In genomic region chr13:111685751-111686462, GRCm38 (mm10) we compare ENCODE assay signal across 7 mouse cellular contexts. TPM values are rescaled to one million over a fixed set of nuclear protein-coding genes. Genes with fewer than 3 reads are reported as not detected.
DNase-seq lines count a peak whose midpoint lies in the region; ATAC-seq and TF ChIP-seq lines count a peak whose summit lies in the region.

No protein-coding gene starts in this region.

- H3K4me2 ChIP-seq in intestine, postnatal 0 days (replicated peaks; ENCODE audit: low read depth): peak overlapping the region; percentile 82
- H3K4me2 ChIP-seq in midbrain, embryonic 11.5 days: peak overlapping the region; percentile 76

- peak overlapping the region; percentile 94 for H3K9ac ChIP-seq in intestine, postnatal 0 days (ENCODE audit: low read depth, low read length)
- peak overlapping the region; percentile 98 for H3K9ac ChIP-seq in midbrain, embryonic 11.5 days (ENCODE audit: low read length)

- peak; percentile 98 for ATAC-seq in intestine, postnatal 0 days
- ATAC-seq in midbrain, embryonic 11.5 days (ENCODE audit: low FRiP score): peak; percentile 96

- H3K4me1 ChIP-seq in intestine, postnatal 0 days (replicated peaks; ENCODE audit: control insufficient read depth, insufficient read depth, low read length): no peaks in the 10 kb centered on the region
- H3K4me1 ChIP-seq in midbrain, embryonic 11.5 days (ENCODE audit: control insufficient read depth, insufficient read depth, low read length): peaks cover 7% of the 10 kb centered on the region; the same call in 1 of the 2 replicates

- no peak for TF ChIP-seq CTCF in intestine, postnatal 0 days (IDR thresholded peaks at IDR 0.05; ENCODE audit: low read depth)

- under 1% methylated on average over 83 of the region's 86 CpGs for WGBS in intestine, postnatal 0 days
- WGBS in midbrain, embryonic 11.5 days: under 1% methylated on average over 84 of the region's 86 CpGs

- intact Hi-C loops in left cerebral cortex, postnatal 4 days (cut with DNase I): loop anchor here (10.0 kb wide), 1 partner anchor 191 kb away; the partner anchor contains the start of gene Gpbp1

- no peaks in the 10 kb centered on the region for H3K9me3 ChIP-seq in intestine, postnatal 0 days (ENCODE audit: control insufficient read depth)
- H3K9me3 ChIP-seq in midbrain, embryonic 11.5 days (ENCODE audit: control insufficient read depth, low read length): no peaks in the 10 kb centered on the region

- H3K4me3 ChIP-seq in intestine, postnatal 0 days (ENCODE audit: low read depth, low read length): peak overlapping the region; percentile 87
- H3K4me3 ChIP-seq in midbrain, embryonic 11.5 days (ENCODE audit: low read depth, low read length): peak overlapping the region; percentile 97

- peak overlapping the region; percentile 96 for H3K27ac ChIP-seq in intestine, postnatal 0 days (ENCODE audit: low read depth, low read length)
- peak overlapping the region; percentile 93 for H3K27ac ChIP-seq in midbrain, embryonic 11.5 days (ENCODE audit: low read depth, low read length)

- peak; percentile 94 for DNase-seq in adrenal gland, postnatal 10 days
- peak; percentile 88 for DNase-seq in embryo, embryonic 9.5 days (ENCODE audit: extremely low spot score)
- DNase-seq in gastrocnemius, postnatal 4 days (ENCODE audit: low spot score in 2 of 2): peak; percentile 82 to 88
- peak; percentile 89 for DNase-seq in left cerebral cortex, postnatal 4 days
- peak; percentile 97 for DNase-seq in midbrain, embryonic 11.5 days (ENCODE audit: low spot score, missing footprints)
- DNase-seq in skeletal muscle tissue, adult 2 months (ENCODE audit: low read depth, low spot score): peak; percentile 56

- H3K36me3 ChIP-seq in intestine, postnatal 0 days (ENCODE audit: control insufficient read depth, insufficient read depth): no peaks in the 10 kb centered on the region
- H3K36me3 ChIP-seq in midbrain, embryonic 11.5 days (ENCODE audit: control insufficient read depth, insufficient read depth, low read length): no peaks in the 10 kb centered on the region

- H3K27me3 ChIP-seq in intestine, postnatal 0 days (replicated peaks; ENCODE audit: control insufficient read depth, insufficient read depth, low read length): no peaks in the 10 kb centered on the region
- peaks cover 3% of the 10 kb centered on the region; the same call in 1 of the 2 replicates for H3K27me3 ChIP-seq in midbrain, embryonic 11.5 days (ENCODE audit: control insufficient read depth, insufficient read depth, low read length)

RNA-seq across cellular contexts. Expression of gene Mier3, which starts 5.1 kb away (rescaled TPM):
- total RNA-seq in adrenal gland, postnatal 10 days (2021): 10 to 100 TPM; 37.3 to 37.4 TPM
- total RNA-seq in gastrocnemius, postnatal 4 days (2021): 10 to 100 TPM; 28.3 to 30.7 TPM
- 6.0 and 6.9 TPM in 2 replicates for polyA plus RNA-seq in intestine, postnatal 0 days (2015; fragmentation: Nextera tagmentation; extraction: Ambion mirVana)
- 10 to 100 TPM; 34.1 to 34.5 TPM for total RNA-seq in left cerebral cortex, postnatal 4 days (2021)
- polyA plus RNA-seq in midbrain, embryonic 11.5 days (2014; fragmentation: Nextera tagmentation; extraction: Ambion mirVana): 25.6 and 29.9 TPM in 2 replicates

Comparison
In these comparisons a context has a peak if more than half of its experiments do, and no peak if none do; other contexts are left out.
1. Peak in every context shown above with its lines: DNase-seq, ATAC-seq, H3K4me3 ChIP-seq and H3K27ac ChIP-seq.